Mouse (Mus musculus) bone marrow, adult 2 months (tissue): Measurements from ENCODE around the gene Mamstr. TPM values are rescaled to one million over a fixed set of nuclear protein-coding genes. Genes with fewer than 3 reads are reported as not detected.

Source experiments
- H3K27ac ChIP-seq: fragments of 200-500 bp; 2 replicates; pipeline ENCODE4 v1.5.1; 2012; ENCODE audit warnings: low read depth, mild to moderate bottlenecking, control low read depth, inconsistent platforms, low read length; ENCODE audit not compliant: control insufficient read depth, poor library complexity, insufficient read depth
- H3K4me1 ChIP-seq: fragments of 200-500 bp; 2 replicates; pipeline ENCODE4 v1.6.1; 2011; ENCODE audit warnings: low read length; ENCODE audit not compliant: control insufficient read depth, insufficient read depth
- H3K4me3 ChIP-seq: fragments of 200-500 bp; replicated peaks from 2 replicates; pipeline ENCODE3; 2011; ENCODE audit warnings: mild to moderate bottlenecking, low read depth, low read length, control low read depth; ENCODE audit not compliant: control insufficient read depth
- CTCF ChIP-seq: fragments of 200-500 bp; IDR thresholded peaks from 2 replicates; pipeline ENCODE4 v1.5.1; 2011; ENCODE audit warnings: low read length, control low read depth; ENCODE audit not compliant: control insufficient read depth, insufficient read depth
- POLR2A ChIP-seq: fragments of 200-500 bp; IDR thresholded peaks from 2 replicates; pipeline ENCODE4 v1.6.1; 2011; ENCODE audit warnings: low read depth, mild to moderate bottlenecking, control low read depth, low read length, borderline replicate concordance; ENCODE audit not compliant: control insufficient read depth
- WGBS: fragments of 180-500 bp; shearing (Covaris S2); methylation state at CpG from one replicate; pipeline ENCODE4 v1.1.7; 2018; 5-methylcytosine and 5-hydroxymethylcytosine counted together
- polyA plus RNA-seq: library from polyadenylated mRNA; stranded (reverse); fragments of >200 nt; gene quantifications from 2 replicates; pipeline ENCODE4 v1.2.4, GENCODE M21; 2011; ENCODE audit warnings: low replicate concordance; ENCODE audit not compliant: missing spikeins, insufficient read depth, insufficient read length

The Mamstr gene
- polyA plus RNA-seq, 1 experiment = 1.00 TPM

GRCm38 (mm10) chr7:45689800-45690199 lies 50.0 kb downstream of the Mamstr start:
- TF ChIP-seq CTCF = no peak
- no peaks in the 10 kb centered on the region for H3K4me1 ChIP-seq

GRCm38 (mm10) chr7:45692364-45692763 lies 52.6 kb downstream of the Mamstr start:
- no peaks in the 10 kb centered on the region for H3K4me1 ChIP-seq
- TF ChIP-seq POLR2A (no peak), CTCF (no peak)
- 81% methylated on average over 2 of the region's 2 CpGs for WGBS
- no peak overlapping the region for H3K4me3 ChIP-seq
- H3K27ac ChIP-seq = no peak overlapping the region

More at GRCm38 (mm10) chr7:45689800-45690199, 50.0 kb downstream of the Mamstr start:
- Histone ChIP-seq H3K4me3 (no peak overlapping the region), H3K27ac (no peak overlapping the region)
- WGBS = 73% methylated on average over 11 of the region's 11 CpGs

- 92% methylated on average over 50 of the region's 50 CpGs for WGBS
Measured at GRCm38 (mm10) chr7:45693921-45694591, 54.3 kb downstream of the Mamstr start, which contains the start of gene Sec1. Gene Sec1, minus strand, starts transcription at chr7:45694402.

GRCm38 (mm10) chr7:45695098-45695497 lies 55.3 kb downstream of the Mamstr start:
- no peaks in the 10 kb centered on the region for H3K4me1 ChIP-seq
- TF ChIP-seq CTCF = no peak
- no peak for TF ChIP-seq POLR2A
- H3K27ac ChIP-seq = no peak overlapping the region
- WGBS = 27% methylated on average over 6 of the region's 6 CpGs
- H3K4me3 ChIP-seq = no peak overlapping the region

More at GRCm38 (mm10) chr7:45693921-45694591, 54.3 kb downstream of the Mamstr start, which contains the start of gene Sec1:
- H3K4me1 ChIP-seq = no peaks in the 10 kb centered on the region
- TF ChIP-seq POLR2A (no peak), CTCF (no peak)
- no peak within 1 kb of the TSS for H3K27ac ChIP-seq
- H3K4me3 ChIP-seq = no peak within 1 kb of the TSS

Other genes starting within 250 kb of the Mamstr start
- gene Snrnp70, start 244.2 kb upstream of the Mamstr start, polyA plus RNA-seq = 753 and 781 TPM in 2 replicates
- not detected in 2 replicates for gene Kcna7, start 234.3 kb upstream of the Mamstr start, polyA plus RNA-seq
- 1.8 TPM in 1 of 2 replicates, not detected in the other for gene Ntf5, start 226.3 kb upstream of the Mamstr start, polyA plus RNA-seq
- not detected in 2 replicates for gene Lhb, start 219.2 kb upstream of the Mamstr start, polyA plus RNA-seq
- gene Gys1, start 205.1 kb upstream of the Mamstr start, polyA plus RNA-seq = 11.3 and 17.4 TPM in 2 replicates
- 61.4 and 66.3 TPM in 2 replicates for gene Ruvbl2, start 201.9 kb upstream of the Mamstr start, polyA plus RNA-seq
- 2,067 and 2,131 TPM in 2 replicates for gene Ftl1, start 180.1 kb upstream of the Mamstr start, polyA plus RNA-seq
- 71.8 and 143 TPM in 2 replicates for gene Bax, start 173.1 kb upstream of the Mamstr start, polyA plus RNA-seq
- gene Tulp2, start 158.1 kb upstream of the Mamstr start, polyA plus RNA-seq = 1.3 TPM in 1 of 2 replicates, not detected in the other
- gene Gm45808, start 153.2 kb upstream of the Mamstr start, polyA plus RNA-seq = not detected in 2 replicates
- 2.7 and 4.8 TPM in 2 replicates for gene Dhdh, start 151.2 kb upstream of the Mamstr start, polyA plus RNA-seq
- 69.3 and 71.9 TPM in 2 replicates for gene Nucb1, start 129.6 kb upstream of the Mamstr start, polyA plus RNA-seq
- gene Ppp1r15a, start 113.7 kb upstream of the Mamstr start, polyA plus RNA-seq = 356 and 801 TPM in 2 replicates
- 2.1 and 8.9 TPM in 2 replicates for gene Plekha4, start 113.6 kb upstream of the Mamstr start, polyA plus RNA-seq
- 5.7 TPM in 1 of 2 replicates, not detected in the other for gene Hsd17b14, start 85.1 kb upstream of the Mamstr start, polyA plus RNA-seq
- 35.7 and 58.4 TPM in 2 replicates for gene Bcat2, start 69.8 kb upstream of the Mamstr start, polyA plus RNA-seq
- not detected in 2 replicates for gene Fgf21, start 24.5 kb upstream of the Mamstr start, polyA plus RNA-seq
- gene Fut1, start 22.7 kb upstream of the Mamstr start, polyA plus RNA-seq = not detected in 2 replicates
- gene Izumo1, start 18.2 kb upstream of the Mamstr start, polyA plus RNA-seq = 1.1 TPM in 1 of 2 replicates, not detected in the other
- 5.9 and 6.0 TPM in 2 replicates for gene Rasip1, start 12.5 kb upstream of the Mamstr start, polyA plus RNA-seq
- gene Fut2, start 26.4 kb downstream of the Mamstr start, polyA plus RNA-seq = not detected in 2 replicates
- not detected in 2 replicates for gene Ntn5, start 44.0 kb downstream of the Mamstr start, polyA plus RNA-seq
- gene Sec1, start 54.4 kb downstream of the Mamstr start, polyA plus RNA-seq = not detected in 2 replicates
- gene Car11, start 59.9 kb downstream of the Mamstr start, polyA plus RNA-seq = 4.4 TPM in 1 of 2 replicates, not detected in the other
- 8.6 and 19.3 TPM in 2 replicates for gene Dbp, start 65.1 kb downstream of the Mamstr start, polyA plus RNA-seq
- gene Rpl18, start 75.5 kb downstream of the Mamstr start, polyA plus RNA-seq = 845 and 916 TPM in 2 replicates
- gene Sphk2, start 78.0 kb downstream of the Mamstr start, polyA plus RNA-seq = 12.9 and 24.4 TPM in 2 replicates
- 1.1 TPM in 1 of 2 replicates, not detected in the other for gene Fam83e, start 81.2 kb downstream of the Mamstr start, polyA plus RNA-seq
- gene Spaca4, start 85.8 kb downstream of the Mamstr start, polyA plus RNA-seq = not detected in 2 replicates
- not detected in 2 replicates for gene Lmtk3, start 143.8 kb downstream of the Mamstr start, polyA plus RNA-seq
- gene Sult2b1, start 144.7 kb downstream of the Mamstr start, polyA plus RNA-seq = 2.4 TPM in 1 of 2 replicates, not detected in the other
- 30.7 and 64.7 TPM in 2 replicates for gene Cyth2, start 174.6 kb downstream of the Mamstr start, polyA plus RNA-seq
- 2.6 TPM in 1 of 2 replicates, not detected in the other for gene Kcnj14, start 184.8 kb downstream of the Mamstr start, polyA plus RNA-seq
- 6.9 and 13.9 TPM in 2 replicates for gene Grwd1, start 191.0 kb downstream of the Mamstr start, polyA plus RNA-seq
- gene Kdelr1, start 232.8 kb downstream of the Mamstr start, polyA plus RNA-seq = 47.0 and 69.2 TPM in 2 replicates
- gene Grin2d, start 238.4 kb downstream of the Mamstr start, polyA plus RNA-seq = 0.97 and 2.5 TPM in 2 replicates